Mouse (Mus musculus) heart, postnatal 14 days (tissue): ENCODE measurements around the gene Mettl9. TPM values are rescaled to one million over a fixed set of nuclear protein-coding genes. Genes with fewer than 3 reads are reported as not detected.
A peak's percentile ranks its signal among the peaks of the same experiment; 100 is the strongest.

Source experiments
- DNase-seq, 2 experiments: peaks; one replicate each; pipeline ENCODE4 v3.0.0; 2021 to 2022
- intact Hi-C: fragments of 180-260 bp; cut with DNase I; formaldehyde crosslinking; loops from one replicate; pipeline ENCODE4 v1.15.1; 2025
- total RNA-seq, 2 experiments: library from RNA; stranded (reverse); gene quantifications; 2 replicates each; pipeline ENCODE4 v1.2.3; 2021

Gene Mettl9
- total RNA-seq, 2 experiments from 2014 or later: 78.8 to 94.3 TPM

GRCm38 (mm10) chr7:121085500-121085899 is 51.3 kb downstream of the Mettl9 start:
- intact Hi-C loops: no loop called here
- DNase-seq: peak; percentile 53 to 69

DNA sequence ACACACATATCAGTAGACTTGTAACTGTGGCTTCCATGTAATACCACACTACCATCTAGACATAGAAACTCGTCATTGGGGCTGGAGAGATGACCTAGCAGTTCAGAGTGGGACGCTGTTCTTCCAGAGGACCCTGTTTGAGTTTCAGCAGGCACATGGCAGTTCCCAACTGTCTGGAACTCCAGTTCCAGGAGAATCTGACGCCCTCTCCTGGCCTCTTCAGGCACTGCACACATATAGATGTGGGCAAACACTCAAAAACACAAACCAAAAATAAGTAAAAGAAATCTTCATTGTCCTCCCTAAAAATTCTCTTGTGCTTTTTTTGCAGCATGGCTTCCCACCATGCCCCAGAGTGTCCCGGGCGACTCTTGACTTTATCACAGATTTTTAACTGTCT is 54.5 kb downstream of the Mettl9 start:
- intact Hi-C loops: no loop called here
- no peak for DNase-seq

GRCm38 (mm10) chr7:121090748-121091147 is 56.5 kb downstream of the Mettl9 start:
- DNase-seq: no peak
- intact Hi-C loops: no loop called here

GRCm38 (mm10) chr7:121093026-121093425 is 58.8 kb downstream of the Mettl9 start:
- intact Hi-C loops: no loop called here
- no peak for DNase-seq

GRCm38 (mm10) chr7:121098614-121099389 is 64.6 kb downstream of the Mettl9 start:
- no peak for DNase-seq
- intact Hi-C loops: no loop called here

GRCm38 (mm10) chr7:121107851-121108250 is 73.6 kb downstream of the Mettl9 start:
- intact Hi-C loops: no loop called here
- peak in 1 of 2 experiments; percentile 28 for DNase-seq

- intact Hi-C loops: no loop called here
- DNase-seq: no peak
Measured at GRCm38 (mm10) chr7:121111321-121111720, 77.1 kb downstream of the Mettl9 start.

DNA sequence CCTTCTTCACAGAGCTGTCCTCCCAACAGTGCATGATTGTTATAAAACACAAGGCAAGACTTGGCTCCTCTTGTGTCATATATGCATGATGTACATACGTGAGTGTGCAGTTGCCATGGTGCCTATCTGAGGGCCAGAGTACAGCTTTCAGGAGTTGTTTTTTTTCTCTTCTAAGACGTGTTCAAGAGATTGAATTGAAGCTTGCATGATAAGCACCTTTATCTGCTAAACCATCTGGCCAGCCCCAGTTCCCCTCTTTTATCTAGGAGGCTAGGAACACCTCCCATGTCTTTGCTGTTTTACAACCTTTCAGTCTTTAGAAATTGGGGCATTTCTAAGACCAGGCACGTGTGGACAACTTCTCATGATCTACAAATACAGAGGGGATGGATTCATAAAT is 77.5 kb downstream of the Mettl9 start:
- intact Hi-C loops: no loop called here
- no peak for DNase-seq

DNA sequence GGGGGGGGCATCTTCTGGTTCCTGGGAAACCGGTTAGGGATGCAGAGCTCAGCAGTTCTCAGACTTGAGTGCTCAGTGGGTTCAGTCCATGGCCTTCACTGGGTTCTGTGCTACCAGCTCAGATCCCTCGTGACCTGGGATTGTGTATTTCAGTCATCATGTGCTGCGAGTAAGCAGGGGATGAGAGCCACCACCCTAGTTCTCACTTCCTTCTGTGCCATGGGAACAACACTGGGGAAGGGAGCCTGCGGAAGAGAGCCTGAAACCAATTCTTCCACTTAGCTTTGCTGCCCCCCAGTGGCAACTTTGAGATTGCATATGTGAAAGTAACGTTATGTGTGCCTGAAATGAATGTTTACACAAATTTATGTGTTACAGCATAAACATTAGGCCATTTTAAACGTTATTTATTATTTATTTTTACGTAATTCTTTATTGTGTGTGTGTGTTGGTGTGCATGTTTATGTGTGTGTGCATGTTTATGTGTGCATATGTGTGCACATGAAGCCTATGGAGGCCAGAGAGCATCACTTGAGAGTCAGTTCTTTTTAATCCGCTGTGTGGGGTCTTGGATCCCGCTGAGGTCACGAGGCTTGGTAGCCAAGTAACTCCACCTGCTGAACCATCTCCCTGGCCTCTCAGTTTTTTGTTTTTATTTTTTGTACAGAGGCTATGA is 86.0 kb downstream of the Mettl9 start:
- peak; percentile 86 to 94 for DNase-seq
- intact Hi-C loops: loop anchor here (1.0 to 10.0 kb wide), 3 partner anchors 43 to 187 kb away; no protein-coding TSS in a partner anchor

Other genes starting within 250 kb of the Mettl9 start
- under 1 TPM in 1 of 2 experiments, not detected in 1; 0.22 TPM for gene Gm5737, start 222.1 kb upstream of the Mettl9 start, total RNA-seq
- gene Eef2k, start 191.6 kb upstream of the Mettl9 start, total RNA-seq: 10 to 100 TPM; 30.0 to 34.2 TPM
- 10 to 100 TPM; 10.7 to 10.9 TPM for gene Polr3e, start 116.7 kb upstream of the Mettl9 start, total RNA-seq
- gene Cdr2, start 52.1 kb upstream of the Mettl9 start, total RNA-seq: 10 to 100 TPM; 24.1 to 24.8 TPM
- not detected for gene Mfsd13b, start 51.9 kb upstream of the Mettl9 start, total RNA-seq
- gene Igsf6, start 40.1 kb downstream of the Mettl9 start, total RNA-seq: 1 to 10 TPM; 1.3 to 1.4 TPM
- 1 to 10 TPM in 1 of 2 experiments, under 1 TPM in 1; 0.88 to 2.0 TPM for gene Otoa, start 47.2 kb downstream of the Mettl9 start, total RNA-seq